12 mouse cellular contexts compared by ENCODE assay signal in genomic region chr4:137695900-137696299, GRCm38 (mm10). TPM values are rescaled to one million over a fixed set of nuclear protein-coding genes. Genes with fewer than 3 reads are reported as not detected.
DNase-seq lines count a peak whose midpoint lies in the region; ATAC-seq and TF ChIP-seq lines count a peak whose summit lies in the region.
"Had no signal": no experiment of that assay in that cellular context is flagged by ENCODE, and none has a peak within 500 bp of the region (broad histone marks: within the 10 kb centered on the region; RNA-seq: fewer than 3 reads in every experiment).

No protein-coding gene starts in this region.

- H3K9ac ChIP-seq in forebrain, embryonic 16.5 days (replicated peaks; ENCODE audit: low read depth, low read length), result no peak overlapping the region
- H3K9ac ChIP-seq in forebrain, embryonic 11.5 days (ENCODE audit: low read length), result no peak overlapping the region
- no peak overlapping the region for H3K9ac ChIP-seq in MEL (ENCODE audit: control insufficient read depth, low read depth, low read length, poor library complexity, severe bottlenecking)
- no peak overlapping the region for H3K9ac ChIP-seq in hindbrain, postnatal 0 days (replicated peaks; ENCODE audit: low read length)
- H3K9ac ChIP-seq: neural tube, embryonic 12.5 days had no signal

- no peak for TF ChIP-seq POLR2A in MEL (IDR thresholded peaks at IDR 0.05; ENCODE audit: control insufficient read depth in 1 of 2, insufficient read depth in 1 of 2, low read depth in 1 of 2, low read length in 2 of 2, poor library complexity in 1 of 2)

- no peaks in the 10 kb centered on the region for H3K27me3 ChIP-seq in forebrain, embryonic 16.5 days (replicated peaks; ENCODE audit: control insufficient read depth, insufficient read depth, low read length)
- H3K27me3 ChIP-seq in forebrain, embryonic 11.5 days (ENCODE audit: control insufficient read depth, insufficient read depth, low read length), result no peaks in the 10 kb centered on the region
- no peaks in the 10 kb centered on the region for H3K27me3 ChIP-seq in MEL (ENCODE audit: control insufficient read depth in 1 of 2, insufficient read depth in 2 of 2, low read length in 2 of 2)
- no peaks in the 10 kb centered on the region for H3K27me3 ChIP-seq in hindbrain, postnatal 0 days (ENCODE audit: insufficient read depth, low read length)
- H3K27me3 ChIP-seq: neural tube, embryonic 12.5 days had no signal

- no peak for TF ChIP-seq EP300 in MEL (IDR thresholded peaks at IDR 0.05; ENCODE audit: low read depth in 1 of 2, low read length in 2 of 2)

- peaks cover 22% of the 10 kb centered on the region for H3K4me1 ChIP-seq in forebrain, embryonic 16.5 days (replicated peaks; ENCODE audit: control insufficient read depth, insufficient read depth, low read length)
- H3K4me1 ChIP-seq in forebrain, embryonic 11.5 days (replicated peaks; ENCODE audit: control insufficient read depth, insufficient read depth, low read length), result no peaks in the 10 kb centered on the region
- H3K4me1 ChIP-seq in MEL (ENCODE audit: control insufficient read depth in 1 of 2, insufficient read depth in 2 of 2, low read length in 2 of 2), result peaks cover 0 to 2% of the 10 kb centered on the region in 2 experiments; a peak in 1 of 4 replicates
- H3K4me1 ChIP-seq in hindbrain, postnatal 0 days (ENCODE audit: insufficient read depth, low read length), result peaks cover 7% of the 10 kb centered on the region; the same call in 1 of the 2 replicates

- no peak for DNase-seq in forebrain, embryonic 11.5 days (ENCODE audit: low spot score)
- DNase-seq in kidney, postnatal 10 days, result peak; percentile 47
- no peak for DNase-seq in kidney, adult 8-10 months
- peak; percentile 84 for DNase-seq in MEL (ENCODE audit: low read depth, low spot score)
- DNase-seq in hindbrain, postnatal 0 days (ENCODE audit: low spot score), result peak; percentile 48
- DNase-seq in embryo, embryonic 9.5 days (ENCODE audit: extremely low spot score), result no peak
- DNase-seq: cerebellum, adult 9-10 months; thymus, postnatal 4 days had no signal

- no peaks in the 10 kb centered on the region for H3K9me3 ChIP-seq in forebrain, embryonic 16.5 days (ENCODE audit: control insufficient read depth, low read length)
- no peaks in the 10 kb centered on the region for H3K9me3 ChIP-seq in forebrain, embryonic 11.5 days (ENCODE audit: control insufficient read depth, low read length)
- H3K9me3 ChIP-seq in MEL (replicated peaks; ENCODE audit: insufficient read depth, low read length), result no peaks in the 10 kb centered on the region
- H3K9me3 ChIP-seq in hindbrain, postnatal 0 days (ENCODE audit: low read length), result no peaks in the 10 kb centered on the region
- H3K9me3 ChIP-seq: neural tube, embryonic 12.5 days had no signal

- H3K4me2 ChIP-seq in forebrain, embryonic 16.5 days (ENCODE audit: low read length), result no peak overlapping the region
- H3K4me2 ChIP-seq in forebrain, embryonic 11.5 days (ENCODE audit: low read depth, low read length, severe bottlenecking), result no peak overlapping the region
- no peak overlapping the region for H3K4me2 ChIP-seq in hindbrain, postnatal 0 days (ENCODE audit: low read depth, low read length)
- H3K4me2 ChIP-seq: neural tube, embryonic 12.5 days had no signal

- H3K27ac ChIP-seq in forebrain, embryonic 16.5 days (ENCODE audit: low read length), result no peak overlapping the region
- no peak overlapping the region for H3K27ac ChIP-seq in forebrain, embryonic 11.5 days (ENCODE audit: low read depth, low read length)
- H3K27ac ChIP-seq in MEL (ENCODE audit: control insufficient read depth, low read depth, low read length), result no peak overlapping the region
- H3K27ac ChIP-seq in hindbrain, postnatal 0 days, result no peak overlapping the region
- H3K27ac ChIP-seq: neural tube, embryonic 12.5 days had no signal

- TF ChIP-seq RAD21 in MEL (IDR thresholded peaks at IDR 0.05; ENCODE audit: low read depth, low read length), result no peak

- WGBS in forebrain, embryonic 16.5 days, result 4% methylated on average over 4 of the region's 4 CpGs
- 47% methylated on average over 4 of the region's 4 CpGs for WGBS in forebrain, embryonic 11.5 days
- 14% methylated on average over 4 of the region's 4 CpGs for WGBS in hindbrain, postnatal 0 days

- H3K79me2 ChIP-seq in MEL (ENCODE audit: control insufficient read depth, insufficient read depth, low read length, poor library complexity), result no peaks in the 10 kb centered on the region

- ATAC-seq in forebrain, embryonic 16.5 days, result 0 out of 2 replicates have a peak, but pooled peaks have one; percentile 33
- ATAC-seq in forebrain, embryonic 11.5 days (replicated peaks; ENCODE audit: low FRiP score), result no peak
- no peak for ATAC-seq in hindbrain, postnatal 0 days
- ATAC-seq in megakaryocyte-erythroid progenitor cell, adult 5-6 weeks (replicated peaks; ENCODE audit: low FRiP score, low TSS enrichment, poor library complexity, severe bottlenecking), result no peak; the same call in 1 of the 2 replicates
- ATAC-seq: activated CD4-positive, CD25-positive, alpha-beta regulatory T cell, adult 4 months had no signal

- H3K4me3 ChIP-seq in forebrain, embryonic 16.5 days (replicated peaks; ENCODE audit: low read length), result no peak overlapping the region
- no peak overlapping the region for H3K4me3 ChIP-seq in forebrain, embryonic 11.5 days (ENCODE audit: low read depth, low read length)
- no peak overlapping the region for H3K4me3 ChIP-seq in MEL (ENCODE audit: control insufficient read depth in 1 of 2, insufficient read depth in 1 of 2, low read depth in 2 of 2, low read length in 2 of 2)
- H3K4me3 ChIP-seq in hindbrain, postnatal 0 days (ENCODE audit: low read length), result no peak overlapping the region
- H3K4me3 ChIP-seq: neural tube, embryonic 12.5 days had no signal

- H3K36me3 ChIP-seq in forebrain, embryonic 16.5 days (ENCODE audit: control insufficient read depth, insufficient read depth), result no peaks in the 10 kb centered on the region
- H3K36me3 ChIP-seq in forebrain, embryonic 11.5 days (ENCODE audit: control insufficient read depth, insufficient read depth, low read length), result no peaks in the 10 kb centered on the region
- peaks cover 0 to 2% of the 10 kb centered on the region in 2 experiments; a peak in 1 of 4 replicates for H3K36me3 ChIP-seq in MEL (ENCODE audit: control insufficient read depth in 1 of 2, insufficient read depth in 2 of 2, low read length in 2 of 2)
- H3K36me3 ChIP-seq in hindbrain, postnatal 0 days (ENCODE audit: insufficient read depth, low read length), result no peaks in the 10 kb centered on the region
- H3K36me3 ChIP-seq: neural tube, embryonic 12.5 days had no signal

- TF ChIP-seq CTCF in MEL (IDR thresholded peaks at IDR 0.05 in 2 of 3, conservative IDR thresholded peaks at IDR 0.05 in 1 of 3; ENCODE audit: control insufficient read depth in 1 of 3, insufficient read depth in 1 of 3, low read depth in 2 of 3, low read length in 3 of 3, poor library complexity in 1 of 3, severe bottlenecking in 1 of 3), result no peak
- no peak for TF ChIP-seq CTCF in hindbrain, postnatal 0 days (IDR thresholded peaks at IDR 0.05; ENCODE audit: low read depth)

TF ChIP-seq in MEL, 35 proteins besides CTCF, POLR2A, EP300 and RAD21:
- TF ChIP-seq UBTF (IDR thresholded peaks at IDR 0.05; ENCODE audit: borderline replicate concordance, insufficient read depth, low read depth, low read length) (no peak), CHD1 (IDR thresholded peaks at IDR 0.05; ENCODE audit: low read depth, low read length) (no peak), TBP (IDR thresholded peaks at IDR 0.05; ENCODE audit: low read depth, low read length) (no peak), NELFE (IDR thresholded peaks at IDR 0.05; ENCODE audit: low read depth, low read length) (no peak), MEF2A (IDR thresholded peaks at IDR 0.05; ENCODE audit: extremely low read depth, insufficient replicate concordance, low read depth, low read length, poor library complexity, severe bottlenecking) (no peak), ETS1 (IDR thresholded peaks at IDR 0.05; ENCODE audit: low read depth, low read length) (peak; percentile 71), GABPA (IDR thresholded peaks at IDR 0.05; ENCODE audit: low read depth, low read length) (no peak), ZC3H11A (IDR thresholded peaks at IDR 0.05; ENCODE audit: low read depth, low read length) (no peak), MYB (IDR thresholded peaks at IDR 0.05; ENCODE audit: low read depth, low read length) (no peak), TAL1 (IDR thresholded peaks at IDR 0.05; ENCODE audit: low read length) (no peak), SIN3A (IDR thresholded peaks at IDR 0.05; ENCODE audit: low read length) (peak; percentile 61), POLR2AphosphoS5 (IDR thresholded peaks at IDR 0.05; ENCODE audit: borderline replicate concordance, low read depth, low read length) (no peak), GATA1 (IDR thresholded peaks at IDR 0.05; ENCODE audit: low read depth, low read length) (no peak), ZKSCAN1 (IDR thresholded peaks at IDR 0.05; ENCODE audit: low read depth, low read length) (no peak), TCF12 (IDR thresholded peaks at IDR 0.05; ENCODE audit: low read depth, low read length) (peak; percentile 32; the same call in 1 of the 2 replicates), HCFC1 (IDR thresholded peaks at IDR 0.05; ENCODE audit: low read depth, low read length) (no peak)

RNA-seq across cellular contexts. Expression of gene Rap1gap, which starts 31.4 kb away (rescaled TPM):
- 35.4 and 51.6 TPM in 2 replicates for polyA plus RNA-seq in forebrain, embryonic 16.5 days (2015; fragmentation: Nextera tagmentation; extraction: Ambion mirVana)
- polyA plus RNA-seq in forebrain, embryonic 11.5 days (2014; fragmentation: Nextera tagmentation; extraction: Ambion mirVana), result 4.4 and 7.7 TPM in 2 replicates
- 7.6 and 7.7 TPM in 2 replicates for total RNA-seq in MEL (2012; rRNA removed)
- 10 to 100 TPM in 1 of 2 experiments, not detected in 1; 42.6 TPM for polyA plus RNA-seq in MEL (2012; ENCODE audit: insufficient read depth in 1 of 2, insufficient read length in 2 of 2, low read depth in 1 of 2, low replicate concordance in 2 of 2, missing spikeins in 1 of 2)
- 277 and 282 TPM in 2 replicates for total RNA-seq in hindbrain, postnatal 0 days (2014; rRNA removed)
- 105 and 110 TPM in 2 replicates for polyA plus RNA-seq in hindbrain, postnatal 0 days (2015; fragmentation: Nextera tagmentation; extraction: Ambion mirVana)
- total RNA-seq in megakaryocyte-erythroid progenitor cell, adult 5-6 weeks (2014; fragmentation: Nextera tagmentation), result 0.45 and 2.3 TPM in 2 replicates
- total RNA-seq in megakaryocyte-erythroid progenitor cell, adult 5-6 weeks (2017), result 0.57 TPM in 1 of 2 replicates, not detected in the other

Comparison
In these comparisons a context has a peak if more than half of its experiments do, and no peak if none do; other contexts are left out.
1. DNase-seq: peak in kidney, postnatal 10 days (single experiment), MEL (single experiment) and hindbrain, postnatal 0 days (single experiment); none in forebrain, embryonic 11.5 days (single experiment), kidney, adult 8-10 months (0 of 2) and embryo, embryonic 9.5 days (single experiment).